Mouse (Mus musculus): ENCODE results near the gene Cpne4.

The Cpne4 gene

GRCm38 (mm10) chr9:104546986-104547385, at the start of gene Cpne4:
TSS of gene Cpne4 (plus strand) at chr9:104547286.
- no peak for DNase-seq (ENCODE audit: low spot score in 2 of 2)

- DNase-seq (ENCODE audit: low spot score in 2 of 2) = no peak
Measured at GRCm38 (mm10) chr9:104515187-104515586, 31.9 kb upstream of the Cpne4 start.

- no peak for DNase-seq (ENCODE audit: low spot score in 2 of 2)
Measured at GRCm38 (mm10) chr9:104535508-104535907, 11.6 kb upstream of the Cpne4 start.

- no peak for DNase-seq (ENCODE audit: low spot score in 2 of 2)
Measured at GRCm38 (mm10) chr9:104565815-104566214, 18.7 kb downstream of the Cpne4 start.

- no peak for DNase-seq (ENCODE audit: low spot score in 2 of 2)
Measured at GRCm38 (mm10) chr9:104566468-104566867, 19.4 kb downstream of the Cpne4 start.

GRCm38 (mm10) chr9:104567096-104567495, 20.0 kb downstream of the Cpne4 start:
- no peak for DNase-seq (ENCODE audit: low spot score in 2 of 2)

- peak; percentile 10 to 39 for DNase-seq (ENCODE audit: low spot score in 2 of 2)
Measured at GRCm38 (mm10) chr9:104569480-104570167, 22.5 kb downstream of the Cpne4 start.

GRCm38 (mm10) chr9:104572856-104573255, 25.8 kb downstream of the Cpne4 start:
- no peak for DNase-seq (ENCODE audit: low spot score in 2 of 2)

GRCm38 (mm10) chr9:104574476-104574875, 27.4 kb downstream of the Cpne4 start:
- DNase-seq (ENCODE audit: low spot score in 2 of 2) = peak in 1 of 2 experiments; percentile 25

- DNase-seq (ENCODE audit: low spot score in 2 of 2) = no peak
Measured at GRCm38 (mm10) chr9:104581921-104582624, 35.0 kb downstream of the Cpne4 start.

GRCm38 (mm10) chr9:104582675-104583074, 35.6 kb downstream of the Cpne4 start:
- no peak for DNase-seq (ENCODE audit: low spot score in 2 of 2)

GRCm38 (mm10) chr9:104594550-104594949, 47.5 kb downstream of the Cpne4 start:
- no peak for DNase-seq (ENCODE audit: low spot score in 2 of 2)

- DNase-seq (ENCODE audit: low spot score in 2 of 2) = no peak
Measured at GRCm38 (mm10) chr9:104594979-104595378, 47.9 kb downstream of the Cpne4 start.

- no peak for DNase-seq (ENCODE audit: low spot score in 2 of 2)
Measured at GRCm38 (mm10) chr9:104612523-104612922, 65.4 kb downstream of the Cpne4 start.

GRCm38 (mm10) chr9:104616691-104617090, 69.6 kb downstream of the Cpne4 start:
- DNase-seq (ENCODE audit: low spot score in 2 of 2) = no peak

GRCm38 (mm10) chr9:104623564-104623963, 76.5 kb downstream of the Cpne4 start:
- no peak for DNase-seq (ENCODE audit: low spot score in 2 of 2)

GRCm38 (mm10) chr9:104627816-104628215, 80.7 kb downstream of the Cpne4 start:
- DNase-seq (ENCODE audit: low spot score in 2 of 2) = no peak

- DNase-seq (ENCODE audit: low spot score in 2 of 2) = no peak
Measured at GRCm38 (mm10) chr9:104629282-104629681, 82.2 kb downstream of the Cpne4 start.

- DNase-seq (ENCODE audit: low spot score in 2 of 2) = peak in 1 of 2 experiments; percentile 1
Measured at GRCm38 (mm10) chr9:104646348-104646994, 99.4 kb downstream of the Cpne4 start.

- DNase-seq (ENCODE audit: low spot score in 2 of 2) = no peak
Measured at GRCm38 (mm10) chr9:104652691-104653261, 105.7 kb downstream of the Cpne4 start.

- no peak for DNase-seq (ENCODE audit: low spot score in 2 of 2)
Measured at GRCm38 (mm10) chr9:104659758-104660157, 112.7 kb downstream of the Cpne4 start.

- no peak for DNase-seq (ENCODE audit: low spot score in 2 of 2)
Measured at GRCm38 (mm10) chr9:104676665-104677064, 129.6 kb downstream of the Cpne4 start.

All from spleen, postnatal 14 days (tissue).